Mouse (Mus musculus) granulocyte monocyte progenitor cell, adult 5-6 weeks (primary cell): ENCODE results near the gene Polr2a. TPM values are rescaled to one million over a fixed set of nuclear protein-coding genes. Genes with fewer than 3 reads are reported as not detected.
A peak's percentile ranks its signal among the peaks of the same experiment; 100 is the strongest.

Experiments
- ATAC-seq: replicated peaks from 2 replicates; pipeline ENCODE4 v1.8.0; 2016; ENCODE audit warnings: mild to moderate bottlenecking, moderate TSS enrichment, inconsistent platforms; ENCODE audit not compliant: poor library complexity, severe bottlenecking
- total RNA-seq, 2 experiments: library from RNA; stranded (forward) in 1 of 2; stranded (reverse) in 1 of 2; fragments of 200-712, 200-1000 nt in 1 of 2; fragments of >200 nt in 1 of 2; fragmentation: Nextera tagmentation in 1 of 2; gene quantifications; 2 replicates each; pipeline ENCODE4 v1.2.3; 2014 to 2017

Gene Polr2a
- total RNA-seq, 2 experiments from 2014 or later, result 30.2 to 165 TPM

GRCm38 (mm10) chr11:69685526-69686148 lies 72.8 kb downstream of the Polr2a start, which contains the start of gene Tnfsf13:
Gene Tnfsf13, minus strand, starts transcription at chr11:69685784.
- peak; percentile 42 for ATAC-seq

DNA sequence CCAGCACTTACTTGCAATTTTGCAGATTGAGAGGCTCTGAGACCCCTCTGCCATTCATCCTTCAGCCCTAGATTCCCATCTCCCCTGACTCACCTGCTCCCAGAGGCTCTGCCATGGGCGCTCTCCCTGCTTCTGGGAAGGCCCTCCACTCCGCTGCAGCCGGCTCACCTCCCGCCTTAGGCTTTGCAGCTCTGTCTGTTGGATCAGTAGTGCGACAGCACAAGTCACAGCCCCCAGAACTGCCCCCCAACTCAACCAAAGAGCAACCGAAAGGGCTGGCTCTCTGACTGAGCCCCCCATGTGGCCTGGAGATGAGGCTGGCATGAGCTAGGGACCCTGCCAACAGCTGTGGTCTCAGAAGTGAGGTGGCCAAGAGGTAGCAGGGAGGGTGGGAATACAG lies 73.5 kb downstream of the Polr2a start:
- no peak for ATAC-seq

DNA sequence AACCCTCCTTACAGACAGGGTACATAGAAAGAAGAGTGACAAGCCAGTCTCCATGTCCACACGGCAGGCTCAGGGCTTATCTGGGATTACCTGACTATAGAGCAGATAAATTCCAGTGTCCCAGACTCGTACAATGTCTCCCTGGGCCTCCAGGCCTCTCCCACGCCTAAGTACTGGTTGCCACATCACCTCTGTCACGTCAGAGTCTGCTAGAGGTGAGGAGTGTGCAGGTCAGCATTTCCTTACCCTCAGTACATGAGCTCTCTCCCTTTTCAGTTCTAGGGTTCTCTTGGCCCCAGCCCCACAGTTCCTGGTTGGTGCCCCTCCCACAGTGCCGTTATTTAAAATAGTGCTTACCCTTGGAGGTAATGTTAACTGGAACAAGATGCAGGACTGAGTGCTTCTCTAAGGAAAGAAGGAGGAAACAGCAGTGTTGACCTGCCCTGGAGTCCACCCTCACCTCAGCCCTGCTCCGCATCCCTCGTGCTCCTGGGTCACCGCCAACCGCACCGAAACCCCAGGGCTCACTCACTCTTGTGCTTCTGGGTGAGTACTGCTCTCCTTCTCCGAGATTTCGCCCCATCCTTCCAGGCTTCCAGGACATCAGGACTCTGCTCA lies 74.2 kb downstream of the Polr2a start:
- ATAC-seq, result no peak

Other genes starting within 250 kb of the Polr2a start
Only the 30 nearest of the 43 such genes appear.
- gene Atp1b2, start 152.7 kb downstream of the Polr2a start, total RNA-seq (2014; fragmentation: Nextera tagmentation), result 1.7 and 3.0 TPM in 2 replicates
- gene Atp1b2, start 152.7 kb downstream of the Polr2a start, total RNA-seq (2017), result 0.10 TPM in 1 of 2 replicates, not detected in the other
- gene Shbg, start 140.7 kb downstream of the Polr2a start, total RNA-seq (2014; fragmentation: Nextera tagmentation), result not detected in 2 replicates
- gene Shbg, start 140.7 kb downstream of the Polr2a start, total RNA-seq (2017), result not detected in 2 replicates
- not detected in 2 replicates for gene Sat2, start 136.6 kb downstream of the Polr2a start, total RNA-seq (2014; fragmentation: Nextera tagmentation)
- gene Sat2, start 136.6 kb downstream of the Polr2a start, total RNA-seq (2017), result 1.8 TPM in 1 of 2 replicates, not detected in the other
- gene Fxr2, start 125.6 kb downstream of the Polr2a start, total RNA-seq (2014; fragmentation: Nextera tagmentation), result 47.4 and 65.8 TPM in 2 replicates
- 34.1 and 37.1 TPM in 2 replicates for gene Fxr2, start 125.6 kb downstream of the Polr2a start, total RNA-seq (2017)
- not detected in 2 replicates for gene Sox15, start 103.3 kb downstream of the Polr2a start, total RNA-seq (2014; fragmentation: Nextera tagmentation)
- gene Sox15, start 103.3 kb downstream of the Polr2a start, total RNA-seq (2017), result not detected in 2 replicates
- 40.7 and 48.6 TPM in 2 replicates for gene Mpdu1, start 96.0 kb downstream of the Polr2a start, total RNA-seq (2014; fragmentation: Nextera tagmentation)
- gene Mpdu1, start 96.0 kb downstream of the Polr2a start, total RNA-seq (2017), result 58.5 and 67.9 TPM in 2 replicates
- 29.7 and 52.0 TPM in 2 replicates for gene Cd68, start 92.5 kb downstream of the Polr2a start, total RNA-seq (2014; fragmentation: Nextera tagmentation)
- 27.0 and 47.7 TPM in 2 replicates for gene Cd68, start 92.5 kb downstream of the Polr2a start, total RNA-seq (2017)
- 969 and 995 TPM in 2 replicates for gene Eif4a1, start 86.2 kb downstream of the Polr2a start, total RNA-seq (2014; fragmentation: Nextera tagmentation)
- gene Eif4a1, start 86.2 kb downstream of the Polr2a start, total RNA-seq (2017), result 1,214 and 1,335 TPM in 2 replicates
- gene Senp3, start 76.6 kb downstream of the Polr2a start, total RNA-seq (2014; fragmentation: Nextera tagmentation), result 99.4 and 106 TPM in 2 replicates
- gene Senp3, start 76.6 kb downstream of the Polr2a start, total RNA-seq (2017), result 95.6 and 98.9 TPM in 2 replicates
- gene Tnfsf13, start 72.9 kb downstream of the Polr2a start, total RNA-seq (2014; fragmentation: Nextera tagmentation), result 5.4 and 27.7 TPM in 2 replicates
- 38.0 and 41.8 TPM in 2 replicates for gene Tnfsf13, start 72.9 kb downstream of the Polr2a start, total RNA-seq (2017)
- gene Tnfsf12, start 62.8 kb downstream of the Polr2a start, total RNA-seq (2014; fragmentation: Nextera tagmentation), result 2.1 and 6.1 TPM in 2 replicates
- gene Tnfsf12, start 62.8 kb downstream of the Polr2a start, total RNA-seq (2017), result 0.46 and 1.6 TPM in 2 replicates
- 4.9 and 6.6 TPM in 2 replicates for gene Tnfsfm13, start 62.5 kb downstream of the Polr2a start, total RNA-seq (2014; fragmentation: Nextera tagmentation)
- 3.6 and 6.1 TPM in 2 replicates for gene Tnfsfm13, start 62.5 kb downstream of the Polr2a start, total RNA-seq (2017)
- gene Slc35g3, start 3.3 kb upstream of the Polr2a start, total RNA-seq (2014; fragmentation: Nextera tagmentation), result not detected in 2 replicates
- gene Slc35g3, start 3.3 kb upstream of the Polr2a start, total RNA-seq (2017), result not detected in 2 replicates
- gene Zbtb4, start 7.3 kb upstream of the Polr2a start, total RNA-seq (2014; fragmentation: Nextera tagmentation), result 1.8 and 2.1 TPM in 2 replicates
- 0.26 and 0.43 TPM in 2 replicates for gene Zbtb4, start 7.3 kb upstream of the Polr2a start, total RNA-seq (2017)
- gene Chrnb1, start 37.3 kb upstream of the Polr2a start, total RNA-seq (2014; fragmentation: Nextera tagmentation), result not detected in 2 replicates
- 0.82 TPM in 1 of 2 replicates, not detected in the other for gene Chrnb1, start 37.3 kb upstream of the Polr2a start, total RNA-seq (2017)
- 1.6 and 2.9 TPM in 2 replicates for gene Fgf11, start 43.2 kb upstream of the Polr2a start, total RNA-seq (2014; fragmentation: Nextera tagmentation)
- not detected in 2 replicates for gene Fgf11, start 43.2 kb upstream of the Polr2a start, total RNA-seq (2017)
- gene Tmem102, start 47.0 kb upstream of the Polr2a start, total RNA-seq (2014; fragmentation: Nextera tagmentation), result not detected in 2 replicates
- not detected in 2 replicates for gene Tmem102, start 47.0 kb upstream of the Polr2a start, total RNA-seq (2017)
- gene Gm39566, start 56.7 kb upstream of the Polr2a start, total RNA-seq (2014; fragmentation: Nextera tagmentation), result not detected in 2 replicates
- not detected in 2 replicates for gene Gm39566, start 56.7 kb upstream of the Polr2a start, total RNA-seq (2017)
- gene Spem2, start 59.8 kb upstream of the Polr2a start, total RNA-seq (2014; fragmentation: Nextera tagmentation), result not detected in 2 replicates
- not detected in 2 replicates for gene Spem2, start 59.8 kb upstream of the Polr2a start, total RNA-seq (2017)
- not detected in 2 replicates for gene Spem1, start 63.5 kb upstream of the Polr2a start, total RNA-seq (2014; fragmentation: Nextera tagmentation)
- gene Spem1, start 63.5 kb upstream of the Polr2a start, total RNA-seq (2017), result not detected in 2 replicates
- 13.5 and 33.1 TPM in 2 replicates for gene Nlgn2, start 79.1 kb upstream of the Polr2a start, total RNA-seq (2014; fragmentation: Nextera tagmentation)
- 4.0 and 7.4 TPM in 2 replicates for gene Nlgn2, start 79.1 kb upstream of the Polr2a start, total RNA-seq (2017)
- 294 and 359 TPM in 2 replicates for gene Tmem256, start 79.9 kb upstream of the Polr2a start, total RNA-seq (2014; fragmentation: Nextera tagmentation)
- gene Tmem256, start 79.9 kb upstream of the Polr2a start, total RNA-seq (2017), result 118 and 164 TPM in 2 replicates
- gene Plscr3, start 87.7 kb upstream of the Polr2a start, total RNA-seq (2014; fragmentation: Nextera tagmentation), result 108 and 109 TPM in 2 replicates
- gene Plscr3, start 87.7 kb upstream of the Polr2a start, total RNA-seq (2017), result 24.9 and 25.2 TPM in 2 replicates
- 0.60 TPM in 1 of 2 replicates, not detected in the other for gene Tnk1, start 100.1 kb upstream of the Polr2a start, total RNA-seq (2014; fragmentation: Nextera tagmentation)
- gene Tnk1, start 100.1 kb upstream of the Polr2a start, total RNA-seq (2017), result not detected in 2 replicates
- gene Tmem95, start 119.4 kb upstream of the Polr2a start, total RNA-seq (2014; fragmentation: Nextera tagmentation), result not detected in 2 replicates
- not detected in 2 replicates for gene Tmem95, start 119.4 kb upstream of the Polr2a start, total RNA-seq (2017)
- gene Kctd11, start 122.8 kb upstream of the Polr2a start, total RNA-seq (2014; fragmentation: Nextera tagmentation), result 0.41 and 4.2 TPM in 2 replicates
- gene Kctd11, start 122.8 kb upstream of the Polr2a start, total RNA-seq (2017), result 1.1 and 2.6 TPM in 2 replicates
- gene Acap1, start 136.9 kb upstream of the Polr2a start, total RNA-seq (2014; fragmentation: Nextera tagmentation), result 52.4 and 65.1 TPM in 2 replicates
- 47.0 and 50.7 TPM in 2 replicates for gene Acap1, start 136.9 kb upstream of the Polr2a start, total RNA-seq (2017)
- 1.3 and 3.5 TPM in 2 replicates for gene 2810408A11Rik, start 142.3 kb upstream of the Polr2a start, total RNA-seq (2014; fragmentation: Nextera tagmentation)
- 3.6 and 6.4 TPM in 2 replicates for gene 2810408A11Rik, start 142.3 kb upstream of the Polr2a start, total RNA-seq (2017)
- 32.0 and 38.9 TPM in 2 replicates for gene Neurl4, start 142.4 kb upstream of the Polr2a start, total RNA-seq (2014; fragmentation: Nextera tagmentation)
- 20.7 and 27.5 TPM in 2 replicates for gene Neurl4, start 142.4 kb upstream of the Polr2a start, total RNA-seq (2017)
- 71.5 and 99.8 TPM in 2 replicates for gene Gps2, start 155.3 kb upstream of the Polr2a start, total RNA-seq (2014; fragmentation: Nextera tagmentation)
- gene Gps2, start 155.3 kb upstream of the Polr2a start, total RNA-seq (2017), result 47.1 and 58.2 TPM in 2 replicates